Mouse (Mus musculus) C2C12 (cell line): ENCODE measurements around the gene Col4a3. TPM values are rescaled to one million over a fixed set of nuclear protein-coding genes. Genes with fewer than 3 reads are reported as not detected.

Experiments used
- H3K27me3 ChIP-seq: one replicate; pipeline ENCODE4 v1.6.1; 2011; ENCODE audit not compliant: control insufficient read depth, insufficient read depth, insufficient read length
- H3K36me3 ChIP-seq: one replicate; pipeline ENCODE4 v1.6.1; 2011; ENCODE audit not compliant: control insufficient read depth, insufficient read depth
- H3K4me3 ChIP-seq: one replicate; pipeline ENCODE4 v1.5.1; 2011; ENCODE audit warnings: mild to moderate bottlenecking, control low read depth; ENCODE audit not compliant: poor library complexity, insufficient read depth, severe bottlenecking
- H3K79me2 ChIP-seq: one replicate; pipeline ENCODE4 v1.6.1; 2011; ENCODE audit not compliant: control insufficient read depth, insufficient read depth
- H3K79me3 ChIP-seq: one replicate; pipeline ENCODE4 v1.6.1; 2011; ENCODE audit warnings: low read depth, control low read depth
- H3ac ChIP-seq: one replicate; pipeline ENCODE3; 2011; ENCODE audit warnings: low read depth; ENCODE audit not compliant: control insufficient read depth, insufficient read length
- CEBPB ChIP-seq: IDR thresholded peaks from one replicate; pipeline ENCODE4 v1.6.1; 2011; ENCODE audit warnings: low read depth, mild to moderate bottlenecking, control low read depth, moderate library complexity
- CTCF ChIP-seq: IDR thresholded peaks from one replicate; pipeline ENCODE4 v1.5.1; 2011; ENCODE audit not compliant: control insufficient read depth, insufficient read depth, insufficient read length
- FOSL1 ChIP-seq: IDR thresholded peaks from one replicate; pipeline ENCODE4 v1.8.0; 2011; ENCODE audit warnings: mild to moderate bottlenecking, low read length; ENCODE audit not compliant: poor library complexity, insufficient read depth, severe bottlenecking
- MAX ChIP-seq: IDR thresholded peaks from one replicate; pipeline ENCODE4 v1.6.1; 2011; ENCODE audit warnings: mild to moderate bottlenecking, control low read depth
- MYOD1 ChIP-seq: IDR thresholded peaks from one replicate; pipeline ENCODE4 v1.6.1; 2011; ENCODE audit warnings: low read depth; ENCODE audit not compliant: control insufficient read depth, insufficient read length
- MYOG ChIP-seq: IDR thresholded peaks from one replicate; pipeline ENCODE4 v1.6.1; 2011; ENCODE audit not compliant: control insufficient read depth, insufficient read length; ENCODE audit errors: extremely low read depth
- USF1 ChIP-seq: IDR thresholded peaks from one replicate; pipeline ENCODE4 v1.6.1; 2011; ENCODE audit warnings: low read depth, mild to moderate bottlenecking, control low read depth, moderate library complexity
- polyA plus RNA-seq: library from polyadenylated mRNA; unstranded; fragments of >200 nt; fragmentation: generic; extraction: Trizol; gene quantifications from one replicate; pipeline ENCODE4 v1.2.1, GENCODE M21; 2012; ENCODE audit warnings: missing spikeins

Col4a3 gene
- polyA plus RNA-seq, 1 experiment = 0.01 TPM

- Histone ChIP-seq H3K79me3 (no peaks in the 10 kb centered on the region), H3K4me3 (no peak overlapping the region), H3K79me2 (no peaks in the 10 kb centered on the region), H3K27me3 (no peaks in the 10 kb centered on the region), H3ac (no peak overlapping the region), H3K36me3 (no peaks in the 10 kb centered on the region)
- no peak for TF ChIP-seq MAX
- no peak for TF ChIP-seq MYOD1
- TF ChIP-seq CEBPB = no peak
- TF ChIP-seq FOSL1 = no peak
- no peak for TF ChIP-seq MYOG
- no peak for TF ChIP-seq CTCF
- TF ChIP-seq USF1 = no peak
Measured at GRCm38 (mm10) chr1:82625474-82625873, 38.8 kb downstream of the Col4a3 start.

GRCm38 (mm10) chr1:82627652-82628051, 40.9 kb downstream of the Col4a3 start:
- no peak overlapping the region for H3ac ChIP-seq
- no peaks in the 10 kb centered on the region for H3K36me3 ChIP-seq
- no peaks in the 10 kb centered on the region for H3K27me3 ChIP-seq
- no peaks in the 10 kb centered on the region for H3K79me3 ChIP-seq
- H3K4me3 ChIP-seq = no peak overlapping the region
- no peak for TF ChIP-seq MAX
- TF ChIP-seq CTCF = no peak
- no peak for TF ChIP-seq CEBPB
- TF ChIP-seq MYOG = no peak
- no peak for TF ChIP-seq MYOD1
- no peak for TF ChIP-seq FOSL1
- no peak for TF ChIP-seq USF1
- H3K79me2 ChIP-seq = no peaks in the 10 kb centered on the region

- Histone ChIP-seq H3K79me3 (no peaks in the 10 kb centered on the region), H3K27me3 (no peaks in the 10 kb centered on the region), H3K4me3 (no peak overlapping the region), H3ac (no peak overlapping the region), H3K79me2 (no peaks in the 10 kb centered on the region), H3K36me3 (no peaks in the 10 kb centered on the region)
- TF ChIP-seq MYOD1 = no peak
- TF ChIP-seq MYOG = no peak
- TF ChIP-seq MAX = no peak
- no peak for TF ChIP-seq FOSL1
- no peak for TF ChIP-seq USF1
- no peak for TF ChIP-seq CEBPB
- no peak for TF ChIP-seq CTCF
Measured at GRCm38 (mm10) chr1:82629495-82629894, 42.8 kb downstream of the Col4a3 start.

- no peak overlapping the region for H3ac ChIP-seq
- no peaks in the 10 kb centered on the region for H3K27me3 ChIP-seq
- no peaks in the 10 kb centered on the region for H3K79me3 ChIP-seq
- no peaks in the 10 kb centered on the region for H3K79me2 ChIP-seq
- no peaks in the 10 kb centered on the region for H3K36me3 ChIP-seq
- no peak overlapping the region for H3K4me3 ChIP-seq
- TF ChIP-seq FOSL1 (no peak), CEBPB (no peak), CTCF (no peak), MYOD1 (no peak), USF1 (no peak), MYOG (no peak), MAX (no peak)
Measured at GRCm38 (mm10) chr1:82631169-82631792, 44.6 kb downstream of the Col4a3 start.

- H3K79me2 ChIP-seq = no peaks in the 10 kb centered on the region
- no peak overlapping the region for H3K4me3 ChIP-seq
- H3K36me3 ChIP-seq = no peaks in the 10 kb centered on the region
- H3ac ChIP-seq = peak overlapping the region; percentile 37
- no peaks in the 10 kb centered on the region for H3K79me3 ChIP-seq
- H3K27me3 ChIP-seq = no peaks in the 10 kb centered on the region
- TF ChIP-seq MYOD1 = peak; percentile 80
- no peak for TF ChIP-seq FOSL1
Measured at GRCm38 (mm10) chr1:82634545-82635253, 48.0 kb downstream of the Col4a3 start.

- TF ChIP-seq FOSL1 = no peak
- no peak for TF ChIP-seq CEBPB
- no peak for TF ChIP-seq MYOG
- no peak for TF ChIP-seq MAX
- no peak for TF ChIP-seq USF1
- no peak for TF ChIP-seq CTCF
- TF ChIP-seq MYOD1 = no peak
- no peaks in the 10 kb centered on the region for H3K36me3 ChIP-seq
Measured at GRCm38 (mm10) chr1:82635254-82635620, 48.5 kb downstream of the Col4a3 start.

More at GRCm38 (mm10) chr1:82635254-82635620, 48.5 kb downstream of the Col4a3 start:
- Histone ChIP-seq H3K79me2 (no peaks in the 10 kb centered on the region), H3ac (no peak overlapping the region), H3K27me3 (no peaks in the 10 kb centered on the region), H3K79me3 (no peaks in the 10 kb centered on the region), H3K4me3 (no peak overlapping the region)
